Mouse (Mus musculus): ENCODE results near the gene Arl4c. TPM values are rescaled to one million over a fixed set of nuclear protein-coding genes. Genes with fewer than 3 reads are reported as not detected.

The Arl4c gene
- polyA plus RNA-seq, 1 experiment from 2014 or later: 26.9 TPM

- H3K9ac ChIP-seq: no peak overlapping the region
- no peak overlapping the region for H3K4me3 ChIP-seq (replicated peaks)
- H3K4me2 ChIP-seq: no peak overlapping the region
- H3K4me1 ChIP-seq: no peaks in the 10 kb centered on the region
- H3K27ac ChIP-seq: no peak overlapping the region
- H3K27me3 ChIP-seq: no peaks in the 10 kb centered on the region
- H3K36me3 ChIP-seq: no peaks in the 10 kb centered on the region
- ATAC-seq (replicated peaks; ENCODE audit: low FRiP score): no peak
- no peaks in the 10 kb centered on the region; the same call in 1 of the 2 replicates for H3K9me3 ChIP-seq (replicated peaks)
- WGBS: 55% methylated on average over 1 of the region's 1 CpGs
These were observed 23.7 kb upstream of the Arl4c start for GRCm38 (mm10) chr1:88725716-88726115.

GRCm38 (mm10) chr1:88720626-88721229, 18.7 kb upstream of the Arl4c start:
- Histone ChIP-seq H3K27me3 (no peaks in the 10 kb centered on the region), H3K4me1 (no peaks in the 10 kb centered on the region), H3K4me3 (replicated peaks) (no peak overlapping the region), H3K9me3 (replicated peaks) (no peaks in the 10 kb centered on the region), H3K9ac (no peak overlapping the region), H3K4me2 (no peak overlapping the region), H3K36me3 (no peaks in the 10 kb centered on the region), H3K27ac (no peak overlapping the region)
- WGBS: 51% methylated on average over 11 of the region's 11 CpGs
- ATAC-seq (replicated peaks; ENCODE audit: low FRiP score): no peak

GRCm38 (mm10) chr1:88718563-88718962, 16.5 kb upstream of the Arl4c start:
- H3K4me1 ChIP-seq: no peaks in the 10 kb centered on the region
- ATAC-seq (replicated peaks; ENCODE audit: low FRiP score): no peak
- WGBS: 63% methylated on average over 3 of the region's 3 CpGs

GRCm38 (mm10) chr1:88717736-88718135, 15.7 kb upstream of the Arl4c start:
- ATAC-seq (replicated peaks; ENCODE audit: low FRiP score): no peak
- no peak overlapping the region for H3K9ac ChIP-seq
- 81% methylated on average over 13 of the region's 13 CpGs for WGBS

More at GRCm38 (mm10) chr1:88718563-88718962, 16.5 kb upstream of the Arl4c start:
- H3K27me3 ChIP-seq: no peaks in the 10 kb centered on the region
- H3K36me3 ChIP-seq: no peaks in the 10 kb centered on the region
- no peaks in the 10 kb centered on the region for H3K9me3 ChIP-seq (replicated peaks)
- H3K4me2 ChIP-seq: no peak overlapping the region
- no peak overlapping the region for H3K9ac ChIP-seq
- H3K27ac ChIP-seq: no peak overlapping the region
- H3K4me3 ChIP-seq (replicated peaks): no peak overlapping the region

GRCm38 (mm10) chr1:88712011-88712410, 10.0 kb upstream of the Arl4c start:
- WGBS: 82% methylated on average over 6 of the region's 6 CpGs
- H3K4me3 ChIP-seq (replicated peaks): no peak overlapping the region
- no peak overlapping the region for H3K9ac ChIP-seq
- no peak overlapping the region for H3K27ac ChIP-seq
- H3K4me2 ChIP-seq: no peak overlapping the region
- no peaks in the 10 kb centered on the region for H3K4me1 ChIP-seq
- H3K36me3 ChIP-seq: no peaks in the 10 kb centered on the region
- H3K9me3 ChIP-seq (replicated peaks): no peaks in the 10 kb centered on the region
- H3K27me3 ChIP-seq: no peaks in the 10 kb centered on the region
- no peak for ATAC-seq (replicated peaks; ENCODE audit: low FRiP score)

More at GRCm38 (mm10) chr1:88717736-88718135, 15.7 kb upstream of the Arl4c start:
- no peaks in the 10 kb centered on the region for H3K4me1 ChIP-seq
- no peak overlapping the region for H3K4me2 ChIP-seq
- H3K36me3 ChIP-seq: no peaks in the 10 kb centered on the region
- H3K4me3 ChIP-seq (replicated peaks): no peak overlapping the region
- no peaks in the 10 kb centered on the region for H3K27me3 ChIP-seq
- H3K9me3 ChIP-seq (replicated peaks): no peaks in the 10 kb centered on the region
- H3K27ac ChIP-seq: no peak overlapping the region

GRCm38 (mm10) chr1:88708646-88709305, 6.8 kb upstream of the Arl4c start:
- no peak for ATAC-seq (replicated peaks; ENCODE audit: low FRiP score)
- Histone ChIP-seq H3K27ac (no peak overlapping the region), H3K4me3 (replicated peaks) (no peak overlapping the region), H3K4me2 (no peak overlapping the region), H3K9ac (no peak overlapping the region), H3K27me3 (no peaks in the 10 kb centered on the region), H3K36me3 (no peaks in the 10 kb centered on the region), H3K4me1 (peaks cover 11% of the 10 kb centered on the region), H3K9me3 (replicated peaks) (no peaks in the 10 kb centered on the region)
- 80% methylated on average over 9 of the region's 9 CpGs for WGBS

GRCm38 (mm10) chr1:88708191-88708590, 6.2 kb upstream of the Arl4c start:
- Histone ChIP-seq H3K4me3 (replicated peaks) (no peak overlapping the region), H3K4me1 (peaks cover 11% of the 10 kb centered on the region), H3K9me3 (replicated peaks) (no peaks in the 10 kb centered on the region), H3K36me3 (no peaks in the 10 kb centered on the region), H3K27ac (no peak overlapping the region), H3K4me2 (no peak overlapping the region), H3K9ac (no peak overlapping the region), H3K27me3 (no peaks in the 10 kb centered on the region)
- 67% methylated on average over 3 of the region's 3 CpGs for WGBS
- ATAC-seq (replicated peaks; ENCODE audit: low FRiP score): no peak

GRCm38 (mm10) chr1:88707536-88707935, 5.5 kb upstream of the Arl4c start:
- Histone ChIP-seq H3K4me2 (no peak overlapping the region), H3K9ac (no peak overlapping the region), H3K27ac (no peak overlapping the region), H3K27me3 (no peaks in the 10 kb centered on the region), H3K9me3 (replicated peaks) (no peaks in the 10 kb centered on the region), H3K4me1 (peaks cover 14% of the 10 kb centered on the region), H3K4me3 (replicated peaks) (no peak overlapping the region), H3K36me3 (no peaks in the 10 kb centered on the region)
- no peak for ATAC-seq (replicated peaks; ENCODE audit: low FRiP score)
- WGBS: 55% methylated on average over 6 of the region's 6 CpGs

GRCm38 (mm10) chr1:88705799-88706198, 3.8 kb upstream of the Arl4c start:
- no peaks in the 10 kb centered on the region for H3K9me3 ChIP-seq (replicated peaks)
- peak; percentile 33 for ATAC-seq (replicated peaks; ENCODE audit: low FRiP score)
- H3K9ac ChIP-seq: no peak overlapping the region
- no peak overlapping the region for H3K4me3 ChIP-seq (replicated peaks)
- H3K27me3 ChIP-seq: no peaks in the 10 kb centered on the region
- peaks cover 19% of the 10 kb centered on the region for H3K4me1 ChIP-seq
- no peak overlapping the region for H3K27ac ChIP-seq
- WGBS: 1% methylated on average over 15 of the region's 15 CpGs
- no peak overlapping the region; the same call in 1 of the 2 replicates for H3K4me2 ChIP-seq
- H3K36me3 ChIP-seq: no peaks in the 10 kb centered on the region

- peaks cover 26% of the 10 kb centered on the region for H3K4me1 ChIP-seq
- 68% methylated on average over 6 of the region's 6 CpGs for WGBS
These were observed 3.0 kb upstream of the Arl4c start for GRCm38 (mm10) chr1:88705050-88705449.

GRCm38 (mm10) chr1:88700961-88701861, 810 bp downstream of the Arl4c start:
- Histone ChIP-seq H3K9me3 (replicated peaks) (no peaks in the 10 kb centered on the region), H3K4me2 (peak overlapping the region; percentile 81), H3K4me1 (peaks cover 41% of the 10 kb centered on the region), H3K27me3 (no peaks in the 10 kb centered on the region), H3K4me3 (replicated peaks) (peak overlapping the region; percentile 73), H3K9ac (peak overlapping the region; percentile 82), H3K36me3 (peaks cover 10% of the 10 kb centered on the region), H3K27ac (peak overlapping the region; percentile 95)
- peak; percentile 68 for ATAC-seq (replicated peaks; ENCODE audit: low FRiP score)
- WGBS: under 1% methylated on average over 76 of the region's 78 CpGs

More at GRCm38 (mm10) chr1:88705050-88705449, 3.0 kb upstream of the Arl4c start:
- H3K4me2 ChIP-seq: no peak overlapping the region
- no peak for ATAC-seq (replicated peaks; ENCODE audit: low FRiP score)
- no peak overlapping the region for H3K4me3 ChIP-seq (replicated peaks)
- no peaks in the 10 kb centered on the region for H3K27me3 ChIP-seq
- H3K9me3 ChIP-seq (replicated peaks): no peaks in the 10 kb centered on the region
- H3K9ac ChIP-seq: no peak overlapping the region
- no peak overlapping the region for H3K27ac ChIP-seq
- H3K36me3 ChIP-seq: no peaks in the 10 kb centered on the region
